Mouse (Mus musculus) limb, embryonic 10.5 days (tissue): Measurements from ENCODE around the gene Pdzd7. TPM values are rescaled to one million over a fixed set of nuclear protein-coding genes. Genes with fewer than 3 reads are reported as not detected.

Experiments used
- polyA plus RNA-seq: library from polyadenylated mRNA; unstranded; fragments of >200 nt; fragmentation: Nextera tagmentation; extraction: Ambion mirVana; gene quantifications from 2 replicates; pipeline ENCODE4 v1.2.1, GENCODE M21; 2016

Gene Pdzd7
- polyA plus RNA-seq, 1 experiment from 2014 or later, result 0.28 TPM

Other genes with a start within 250 kb of the Pdzd7 start
- 52.1 and 54.0 TPM in 2 replicates for gene Slf2, start 114.6 kb downstream of the Pdzd7 start, polyA plus RNA-seq
- gene Sema4g, start 56.6 kb downstream of the Pdzd7 start, polyA plus RNA-seq, result 3.4 and 5.4 TPM in 2 replicates
- gene Twnk, start 40.1 kb downstream of the Pdzd7 start, polyA plus RNA-seq, result 39.2 and 45.4 TPM in 2 replicates
- gene Mrpl43, start 39.3 kb downstream of the Pdzd7 start, polyA plus RNA-seq, result 69.8 and 75.3 TPM in 2 replicates
- 87.5 and 90.8 TPM in 2 replicates for gene Lzts2, start 31.3 kb downstream of the Pdzd7 start, polyA plus RNA-seq
- 4.6 and 8.4 TPM in 2 replicates for gene Sfxn3, start 1.8 kb upstream of the Pdzd7 start, polyA plus RNA-seq
- 1.0 and 1.5 TPM in 2 replicates for gene Kazald1, start 29.5 kb upstream of the Pdzd7 start, polyA plus RNA-seq
- 0.15 and 0.36 TPM in 2 replicates for gene Tlx1, start 105.0 kb upstream of the Pdzd7 start, polyA plus RNA-seq
- 3.9 and 6.3 TPM in 2 replicates for gene Lbx1, start 190.1 kb upstream of the Pdzd7 start, polyA plus RNA-seq